Mouse (Mus musculus): ENCODE results near the gene Il2rg. TPM values are rescaled to one million over a fixed set of nuclear protein-coding genes. Genes with fewer than 3 reads are reported as not detected.
A peak's percentile ranks its signal among the peaks of the same experiment; 100 is the strongest.

Il2rg gene
- 1 to 10 TPM; 2.5 to 3.7 TPM for total RNA-seq (2021)

- DNase-seq (ENCODE audit: extremely low spot score in 1 of 2, low spot score in 2 of 2) = no peak
- intact Hi-C loops (cut with DNase I) = no loop called here
These were observed at the start of gene Il2rg for GRCm38 (mm10) chrX:101268025-101268754. Gene Il2rg, minus strand, starts transcription at chrX:101268255.

GRCm38 (mm10) chrX:101313625-101314359, 45.7 kb upstream of the Il2rg start:
- intact Hi-C loops (cut with DNase I) = no loop called here
- DNase-seq (ENCODE audit: extremely low spot score in 1 of 2, low spot score in 2 of 2) = peak; percentile 68 to 69

- DNase-seq (ENCODE audit: extremely low spot score in 1 of 2, low spot score in 2 of 2) = no peak
- intact Hi-C loops (cut with DNase I) = no loop called here
These were observed 41.2 kb upstream of the Il2rg start for GRCm38 (mm10) chrX:101309299-101309698.

- no peak for DNase-seq (ENCODE audit: extremely low spot score in 1 of 2, low spot score in 2 of 2)
- intact Hi-C loops (cut with DNase I) = no loop called here
These were observed 36.6 kb upstream of the Il2rg start for GRCm38 (mm10) chrX:101304646-101305045.

GRCm38 (mm10) chrX:101301654-101302053, 33.6 kb upstream of the Il2rg start:
- intact Hi-C loops (cut with DNase I) = loop anchor here (2.0 kb wide), 1 partner anchor 29 kb away; no protein-coding TSS in a partner anchor
- DNase-seq (ENCODE audit: extremely low spot score in 1 of 2, low spot score in 2 of 2) = no peak

- intact Hi-C loops (cut with DNase I) = loop anchor here (2.0 kb wide), 1 partner anchor 30 kb away; no protein-coding TSS in a partner anchor
- no peak for DNase-seq (ENCODE audit: extremely low spot score in 1 of 2, low spot score in 2 of 2)
These were observed 32.5 kb upstream of the Il2rg start for GRCm38 (mm10) chrX:101300427-101301030.

- DNase-seq (ENCODE audit: extremely low spot score in 1 of 2, low spot score in 2 of 2) = peak in 1 of 2 experiments; percentile 59
- intact Hi-C loops (cut with DNase I) = loop anchor here (2.0 kb wide), 1 partner anchor 31 kb away; no protein-coding TSS in a partner anchor
These were observed 31.7 kb upstream of the Il2rg start for GRCm38 (mm10) chrX:101299473-101300426.

GRCm38 (mm10) chrX:101299055-101299454, 31.0 kb upstream of the Il2rg start, which contains the start of gene Nlgn3:
Gene Nlgn3, plus strand, starts transcription at chrX:101299168.
- intact Hi-C loops (cut with DNase I) = no loop called here

GRCm38 (mm10) chrX:101290111-101290510, 22.1 kb upstream of the Il2rg start:
- no peak for DNase-seq (ENCODE audit: extremely low spot score in 1 of 2, low spot score in 2 of 2)
- intact Hi-C loops (cut with DNase I) = no loop called here

More at GRCm38 (mm10) chrX:101299055-101299454, 31.0 kb upstream of the Il2rg start, which contains the start of gene Nlgn3:
- peak in 1 of 2 experiments; percentile 67 for DNase-seq (ENCODE audit: extremely low spot score in 1 of 2, low spot score in 2 of 2)

GRCm38 (mm10) chrX:101289037-101289436, 21.0 kb upstream of the Il2rg start:
- intact Hi-C loops (cut with DNase I) = loop anchor here (5.0 kb wide), 1 partner anchor 157 kb away; no protein-coding TSS in a partner anchor
- no peak for DNase-seq (ENCODE audit: extremely low spot score in 1 of 2, low spot score in 2 of 2)

- no peak for DNase-seq (ENCODE audit: extremely low spot score in 1 of 2, low spot score in 2 of 2)
- intact Hi-C loops (cut with DNase I) = loop anchor here (5.0 kb wide), 1 partner anchor 156 kb away; no protein-coding TSS in a partner anchor
These were observed 20.4 kb upstream of the Il2rg start for GRCm38 (mm10) chrX:101288432-101288831.

- no peak for DNase-seq (ENCODE audit: extremely low spot score in 1 of 2, low spot score in 2 of 2)
- intact Hi-C loops (cut with DNase I) = loop anchor here (5.0 kb wide), 1 partner anchor 155 kb away; no protein-coding TSS in a partner anchor
These were observed 19.5 kb upstream of the Il2rg start for GRCm38 (mm10) chrX:101287543-101287942.

GRCm38 (mm10) chrX:101285953-101286670, 18.1 kb upstream of the Il2rg start:
- intact Hi-C loops (cut with DNase I) = loop anchor here (5.0 kb wide), 1 partner anchor 154 kb away; no protein-coding TSS in a partner anchor
- DNase-seq (ENCODE audit: extremely low spot score in 1 of 2, low spot score in 2 of 2) = no peak

- DNase-seq (ENCODE audit: extremely low spot score in 1 of 2, low spot score in 2 of 2) = peak in 1 of 2 experiments; percentile 61
- intact Hi-C loops (cut with DNase I) = loop anchor here (5.0 kb wide), 1 partner anchor 153 kb away; no protein-coding TSS in a partner anchor
These were observed 17.5 kb upstream of the Il2rg start for GRCm38 (mm10) chrX:101285534-101285933.

- DNase-seq (ENCODE audit: extremely low spot score in 1 of 2, low spot score in 2 of 2) = no peak
- intact Hi-C loops (cut with DNase I) = no loop called here
These were observed 14.8 kb upstream of the Il2rg start for GRCm38 (mm10) chrX:101282813-101283212.

- peak; percentile 75 to 94 for DNase-seq (ENCODE audit: extremely low spot score in 1 of 2, low spot score in 2 of 2)
- intact Hi-C loops (cut with DNase I) = no loop called here
These were observed 6.1 kb upstream of the Il2rg start, which contains the start of gene Med12 for GRCm38 (mm10) chrX:101273875-101274738. Gene Med12, plus strand, starts transcription at chrX:101274030.

Measured in left cerebral cortex, postnatal 10 days (tissue).